Mouse (Mus musculus): ENCODE data around the gene Scg5. TPM values are rescaled to one million over a fixed set of nuclear protein-coding genes. Genes with fewer than 3 reads are reported as not detected.

The Scg5 gene
- 1.0 TPM in 1 of 4 replicates, not detected in the others for total RNA-seq (2023; ENCODE audit: inconsistent age)

GRCm38 (mm10) chr2:113828943-113829882, at the start of gene Scg5:
Scg5 (minus strand) TSS chr2:113829121.

GRCm38 (mm10) chr2:113848245-113849121, 19.6 kb upstream of the Scg5 start, which contains the start of gene Arhgap11a:
Arhgap11a (minus strand) TSS chr2:113848661.

GRCm38 (mm10) chr2:113758311-113759161, 70.4 kb downstream of the Scg5 start, which contains the start of gene Grem1:
Grem1 (minus strand) TSS chr2:113758646.

Other genes starting within 250 kb of the Scg5 start
- not detected in 4 replicates for gene Grem1, start 70.5 kb downstream of the Scg5 start, total RNA-seq (2023; ENCODE audit: inconsistent age)
- 16.7 to 18.0 TPM (median 17.3 TPM) in 4 replicates for gene Arhgap11a, start 19.5 kb upstream of the Scg5 start, total RNA-seq (2023; ENCODE audit: inconsistent age)
- gene Gjd2, start 184.5 kb upstream of the Scg5 start, total RNA-seq (2023; ENCODE audit: inconsistent age): not detected in 4 replicates
- gene Actc1, start 224.4 kb upstream of the Scg5 start, total RNA-seq (2023; ENCODE audit: inconsistent age): not detected in 4 replicates